Mouse (Mus musculus) cerebellum, adult 9-11 months (tissue): ENCODE data around the gene Fam192a.

ENCODE experiments used
- DNase-seq: peaks from one replicate; pipeline ENCODE4 v3.0.0; 2022

Fam192a gene

DNA sequence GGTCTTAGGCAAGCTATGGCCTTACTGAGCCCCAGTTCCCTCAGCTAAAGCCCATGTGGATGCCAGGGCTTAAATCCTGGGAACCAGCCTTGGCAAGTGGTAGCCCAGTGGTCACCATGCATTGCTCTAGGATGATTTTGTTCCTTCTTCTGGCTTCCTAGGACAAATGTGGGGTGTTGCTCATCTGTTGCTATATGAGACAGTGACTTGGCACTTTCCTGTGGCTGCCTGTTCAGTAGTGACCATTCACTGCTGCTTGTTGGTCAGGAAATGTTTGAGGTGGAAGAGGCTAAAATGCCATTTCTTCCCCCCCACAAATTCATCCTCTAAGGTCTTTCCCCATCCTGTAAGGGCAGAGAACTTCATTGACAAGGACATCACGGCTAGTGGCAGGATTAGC, 32.4 kb downstream of the Fam192a start:
- DNase-seq, result no peak

DNA sequence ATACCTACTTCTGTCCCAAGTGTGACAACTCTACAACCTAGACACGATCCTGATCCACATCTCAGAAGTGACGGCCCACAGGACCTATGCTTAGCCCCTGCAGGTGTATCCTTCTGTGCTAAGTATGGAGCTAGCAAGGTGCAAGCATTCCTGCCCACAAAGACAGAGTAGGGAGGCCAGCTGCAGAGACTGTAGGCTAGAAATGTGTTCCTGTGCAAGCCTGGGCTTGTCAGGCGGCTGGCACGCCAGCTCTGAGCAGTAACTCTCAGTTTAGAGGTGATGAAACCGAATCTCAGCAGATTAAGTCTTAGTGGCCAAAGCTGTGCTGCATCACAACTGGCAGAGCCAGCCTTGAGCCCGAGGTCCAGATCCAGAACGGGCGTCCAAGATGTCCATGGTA, 33.7 kb downstream of the Fam192a start:
- DNase-seq, result no peak

DNA sequence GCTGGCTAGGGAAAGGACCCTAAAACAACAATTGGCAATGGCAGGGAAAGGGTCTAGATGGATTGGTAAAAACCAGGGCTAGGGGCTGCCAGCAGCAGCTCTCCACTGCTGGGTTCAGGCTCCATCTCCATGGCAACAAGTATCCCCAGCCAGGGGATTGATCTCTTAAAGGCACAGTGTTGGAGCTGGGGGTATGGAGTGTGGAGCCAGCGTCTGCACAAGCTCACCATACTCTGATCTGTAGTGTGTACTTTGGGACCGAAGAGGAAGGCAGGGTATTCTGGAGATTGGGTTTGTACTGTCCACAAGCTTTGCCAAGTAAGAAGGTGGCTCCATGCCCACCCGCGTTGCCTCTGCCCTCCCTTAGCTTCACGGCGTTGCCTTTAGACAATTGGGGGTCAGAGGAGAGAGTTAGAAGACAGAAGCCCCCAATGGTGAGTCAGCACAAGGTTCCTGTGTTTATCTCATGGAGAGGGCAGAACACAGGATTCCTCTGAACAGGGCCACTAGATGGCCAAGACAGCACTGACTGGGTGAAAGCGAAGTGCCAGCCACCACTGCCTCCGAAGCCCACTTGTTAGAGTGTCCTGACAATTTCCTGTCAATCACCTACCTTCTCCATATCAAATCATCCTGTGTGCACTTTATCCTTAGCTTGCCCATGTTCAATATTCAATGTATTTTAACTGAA, 34.5 kb downstream of the Fam192a start:
- no peak for DNase-seq

DNA sequence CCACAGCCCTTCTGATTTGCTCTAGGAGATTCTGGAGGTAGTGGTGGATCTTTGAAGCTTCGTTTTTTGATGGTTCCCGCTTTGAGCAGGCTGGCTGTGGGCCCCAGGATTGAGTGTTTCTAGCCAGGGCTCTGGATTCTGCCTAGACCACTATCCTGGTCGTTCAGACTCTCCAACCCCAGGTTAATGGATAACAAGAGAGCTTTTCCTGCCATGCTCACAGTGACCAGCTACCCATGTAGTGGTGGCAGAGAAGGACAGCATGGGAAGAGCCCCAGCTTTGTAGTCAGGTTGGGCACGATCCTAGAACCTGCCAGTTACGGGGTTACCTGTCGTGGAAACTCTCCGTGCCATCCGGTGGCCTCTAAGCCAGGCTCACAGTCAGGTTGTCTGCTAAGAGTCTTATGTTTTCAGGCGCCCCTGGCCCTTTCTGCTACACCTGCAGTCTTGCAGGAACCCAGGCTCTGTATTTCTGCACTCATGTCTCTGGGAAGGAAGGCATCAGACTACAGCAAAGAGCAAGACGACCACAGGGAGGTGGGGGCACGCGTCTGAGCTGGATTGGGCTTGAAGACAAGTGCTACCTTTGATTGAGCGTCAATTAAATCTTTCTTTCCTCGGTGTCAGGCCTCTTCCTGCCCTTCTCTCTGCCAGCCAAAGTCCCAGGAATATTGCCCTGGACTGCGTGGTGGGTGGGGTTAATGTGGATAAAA, 35.2 kb downstream of the Fam192a start:
- no peak for DNase-seq

DNA sequence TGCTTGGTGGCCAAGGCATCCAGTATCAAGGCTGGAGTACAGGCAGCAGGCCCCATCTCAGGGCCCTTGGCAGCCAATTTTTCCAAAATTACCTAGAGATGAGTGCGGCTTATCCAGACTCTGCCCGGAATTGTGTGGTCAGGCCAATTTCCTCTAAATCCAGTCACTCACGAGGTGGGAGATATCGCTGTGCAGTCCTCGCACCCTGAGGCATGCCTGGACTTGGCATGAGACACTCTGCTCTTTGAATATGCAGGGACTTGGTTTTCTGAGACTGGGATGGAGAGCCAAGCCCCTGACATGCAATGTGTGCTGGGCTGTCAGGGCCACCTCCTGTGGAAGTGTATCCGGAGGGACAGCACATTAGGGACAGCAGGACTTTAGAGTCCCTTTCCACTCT, 35.8 kb downstream of the Fam192a start:
- no peak for DNase-seq

DNA sequence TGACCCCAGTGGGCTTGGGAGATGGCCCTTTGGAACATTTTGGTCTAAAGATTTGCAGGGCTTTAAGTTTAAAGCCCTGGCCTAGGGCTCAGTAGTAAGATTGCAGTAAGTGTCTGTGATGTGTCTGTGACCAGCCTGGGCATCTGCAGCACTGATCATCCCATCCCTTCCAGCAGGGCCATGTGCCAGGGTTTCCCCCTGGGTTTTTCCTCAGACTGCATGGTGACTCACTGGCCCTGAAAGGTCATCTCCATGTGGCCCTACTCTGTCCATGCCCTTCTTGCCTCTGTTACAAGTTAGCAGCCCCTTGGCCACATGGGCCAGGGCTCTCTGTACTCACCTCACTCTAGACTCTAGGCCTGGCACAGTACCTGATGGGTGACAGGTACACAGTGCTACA, 37.4 kb downstream of the Fam192a start:
- no peak for DNase-seq

DNA sequence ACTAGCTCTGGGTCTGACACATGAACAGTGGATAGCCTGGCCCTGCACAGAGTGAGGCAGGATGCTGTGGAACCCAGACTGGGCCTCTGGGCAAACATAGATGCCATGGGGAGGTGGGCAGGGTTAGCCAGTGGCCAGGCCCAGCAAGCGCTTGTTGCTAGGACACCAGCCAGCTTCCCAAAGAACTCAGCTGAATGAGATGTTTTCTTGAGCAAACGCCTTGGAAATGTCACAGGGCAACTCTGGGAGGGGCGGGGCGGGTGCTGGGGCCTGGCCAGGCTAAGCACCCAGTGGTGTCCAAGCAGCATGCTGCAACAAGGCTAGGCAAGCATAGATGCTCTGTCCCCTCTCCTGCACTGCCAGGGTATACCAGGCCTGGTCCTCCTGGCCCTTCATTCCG, 40.5 kb downstream of the Fam192a start:
- peak; percentile 33 for DNase-seq

DNA sequence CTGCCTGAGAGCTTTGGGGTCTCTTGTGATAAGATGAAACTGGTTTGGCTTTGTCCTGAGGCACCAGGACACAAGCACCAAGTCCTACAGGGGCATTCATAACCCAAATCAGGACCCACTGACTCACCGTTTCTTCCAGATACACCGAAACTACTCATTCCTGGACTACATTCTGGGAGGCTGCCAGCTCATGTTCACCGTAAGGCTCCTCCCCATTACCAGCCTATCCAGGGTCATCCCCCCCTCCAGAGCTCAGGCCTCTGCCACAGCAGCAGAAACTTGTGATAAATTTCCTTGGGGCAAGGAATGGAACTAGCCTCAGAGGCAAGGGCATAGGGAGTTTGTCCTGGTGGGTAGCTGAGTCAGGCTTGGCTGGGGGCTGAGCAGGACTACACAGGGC, 44.5 kb downstream of the Fam192a start:
- DNase-seq, result no peak

DNA sequence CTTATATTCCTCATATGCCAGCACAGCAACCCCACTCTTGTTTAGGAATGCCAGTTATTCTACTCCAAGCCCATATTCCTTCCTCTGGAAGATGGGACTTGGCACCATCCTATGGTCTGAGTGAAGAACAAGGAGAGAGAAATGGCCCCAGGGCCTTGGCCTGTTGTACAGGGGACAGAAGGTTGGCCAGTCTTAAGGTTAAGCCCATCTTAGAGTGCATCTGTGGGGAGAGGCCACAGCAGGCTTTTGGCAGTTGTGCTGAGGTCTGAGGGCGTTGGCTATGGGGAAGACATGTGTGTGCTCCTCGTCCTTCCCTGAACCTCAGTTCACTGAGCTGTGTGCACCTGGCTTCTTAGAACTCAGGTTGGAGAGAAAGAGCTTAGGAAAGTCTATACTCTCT, 49.1 kb downstream of the Fam192a start:
- no peak for DNase-seq

DNA sequence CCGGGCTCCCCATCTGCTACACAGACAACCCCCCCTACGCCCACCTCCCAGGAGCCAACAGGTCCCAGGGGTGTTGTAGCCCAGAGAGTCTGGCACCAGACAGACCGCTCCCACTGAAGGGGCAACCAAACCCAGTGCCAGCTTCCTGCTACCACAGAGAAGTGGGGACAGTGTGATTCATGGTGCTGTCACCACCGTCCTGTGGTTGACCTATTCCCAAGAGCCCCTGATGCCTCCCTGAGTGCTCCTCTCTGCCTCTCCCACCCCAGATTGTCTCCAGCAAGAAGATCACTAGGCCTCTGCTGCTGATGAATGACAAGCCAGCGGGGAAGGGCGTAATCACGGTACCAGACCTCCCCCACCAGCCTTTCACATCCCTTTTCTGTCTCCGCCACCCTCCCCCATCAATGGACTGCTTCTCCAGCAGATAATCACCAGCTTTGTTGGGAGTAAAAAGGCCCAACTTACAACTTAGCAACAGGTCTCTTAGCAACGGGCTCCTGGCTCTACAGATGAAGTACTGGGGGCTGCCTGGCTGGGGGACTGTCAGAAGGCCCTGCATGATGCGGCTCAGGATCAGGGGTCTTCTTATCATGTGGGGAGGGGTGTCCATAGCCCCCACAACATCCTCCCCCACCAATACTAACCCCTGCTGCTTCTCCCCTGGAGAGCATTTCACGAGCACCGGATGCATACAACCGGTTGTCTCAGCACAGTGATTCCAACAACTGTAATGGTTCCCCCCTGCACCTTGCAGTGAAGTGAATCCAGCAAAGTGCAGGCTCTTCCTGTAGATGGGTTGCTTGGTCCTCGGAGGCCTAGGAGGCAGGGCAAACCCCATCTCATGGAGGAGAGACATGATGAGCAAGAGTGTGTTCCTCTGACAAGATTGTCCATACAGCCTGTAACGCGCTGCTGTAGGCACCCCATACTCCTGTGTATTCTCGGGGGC, 50.0 kb downstream of the Fam192a start:
- peak; percentile 42 for DNase-seq

DNA sequence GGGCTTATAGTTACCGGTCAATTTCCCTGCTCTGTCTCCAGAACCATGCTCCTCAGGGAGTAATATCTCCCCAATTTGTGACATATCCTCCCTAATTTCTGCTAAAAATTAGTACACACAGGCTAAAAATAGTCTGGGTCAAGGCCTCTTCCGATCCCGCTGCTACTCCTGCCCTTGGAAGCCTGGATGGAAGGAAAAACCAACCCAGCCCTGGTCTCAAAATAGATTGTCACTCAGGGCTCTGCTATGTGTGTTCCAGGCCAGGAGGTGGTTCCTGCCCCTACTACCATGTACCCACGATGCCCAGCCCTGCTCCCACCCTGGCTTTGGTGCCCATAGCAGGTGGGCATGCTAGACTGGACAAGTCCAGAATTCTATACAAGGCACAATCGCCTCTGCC, 51.8 kb downstream of the Fam192a start:
- no peak for DNase-seq

DNA sequence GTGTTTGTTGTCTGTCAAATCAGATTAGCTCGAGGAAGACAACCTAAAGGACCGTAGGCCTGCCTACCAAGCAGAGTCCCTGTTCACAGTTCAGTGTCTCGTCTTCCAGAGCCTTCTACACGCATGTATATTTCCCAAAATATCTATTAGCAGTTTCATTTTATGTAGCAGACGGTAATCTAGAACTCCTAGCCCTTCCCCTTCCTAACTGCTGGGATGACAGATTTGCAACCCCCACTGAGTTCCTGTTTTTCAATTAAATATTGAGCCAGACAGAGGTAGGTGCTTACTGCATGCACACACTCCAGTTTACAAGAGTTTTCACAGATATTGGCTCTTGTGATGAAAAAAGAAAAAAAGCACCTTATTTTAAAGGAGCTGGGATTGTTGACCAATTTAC, 52.3 kb downstream of the Fam192a start:
- no peak for DNase-seq

DNA sequence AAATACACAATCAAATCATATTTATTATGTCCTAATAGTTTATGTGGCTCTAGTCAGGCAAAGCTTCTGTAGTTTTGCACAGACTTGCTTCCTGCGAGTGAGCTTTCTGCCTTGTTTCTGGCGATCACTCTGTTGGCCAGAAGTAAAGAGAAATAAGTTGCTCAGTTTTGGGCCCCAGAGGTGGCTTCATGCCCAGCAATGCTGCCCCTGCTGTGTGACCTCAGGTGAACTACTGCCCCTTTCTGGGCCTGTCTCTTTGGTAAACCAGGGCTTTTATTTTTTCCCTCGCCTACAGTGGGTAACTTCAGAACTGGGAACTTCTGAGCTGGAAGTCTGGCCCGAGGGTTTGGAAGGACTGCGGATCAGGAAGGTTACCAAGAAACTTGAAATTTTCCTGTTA, 52.8 kb downstream of the Fam192a start:
- no peak for DNase-seq

DNA sequence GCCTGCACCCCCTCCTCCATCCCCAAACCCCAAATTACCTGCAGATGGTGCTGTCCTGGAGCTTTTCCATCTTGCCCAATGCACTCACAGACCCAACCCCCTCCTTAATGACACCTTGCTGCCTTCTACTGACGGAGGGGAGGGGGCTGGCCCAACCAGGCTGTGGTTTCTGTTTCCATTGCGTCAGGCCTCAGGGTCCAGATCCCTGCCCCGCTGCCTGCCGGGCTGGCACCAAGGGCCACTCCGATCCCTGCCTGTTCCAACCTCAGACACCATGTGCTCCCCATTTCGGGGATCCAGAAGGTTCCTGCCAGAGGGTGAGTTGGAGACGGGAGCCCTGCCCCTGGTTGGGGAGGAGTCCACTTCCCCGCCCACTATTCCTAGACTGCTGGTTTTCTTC, 57.8 kb downstream of the Fam192a start:
- no peak for DNase-seq

DNA sequence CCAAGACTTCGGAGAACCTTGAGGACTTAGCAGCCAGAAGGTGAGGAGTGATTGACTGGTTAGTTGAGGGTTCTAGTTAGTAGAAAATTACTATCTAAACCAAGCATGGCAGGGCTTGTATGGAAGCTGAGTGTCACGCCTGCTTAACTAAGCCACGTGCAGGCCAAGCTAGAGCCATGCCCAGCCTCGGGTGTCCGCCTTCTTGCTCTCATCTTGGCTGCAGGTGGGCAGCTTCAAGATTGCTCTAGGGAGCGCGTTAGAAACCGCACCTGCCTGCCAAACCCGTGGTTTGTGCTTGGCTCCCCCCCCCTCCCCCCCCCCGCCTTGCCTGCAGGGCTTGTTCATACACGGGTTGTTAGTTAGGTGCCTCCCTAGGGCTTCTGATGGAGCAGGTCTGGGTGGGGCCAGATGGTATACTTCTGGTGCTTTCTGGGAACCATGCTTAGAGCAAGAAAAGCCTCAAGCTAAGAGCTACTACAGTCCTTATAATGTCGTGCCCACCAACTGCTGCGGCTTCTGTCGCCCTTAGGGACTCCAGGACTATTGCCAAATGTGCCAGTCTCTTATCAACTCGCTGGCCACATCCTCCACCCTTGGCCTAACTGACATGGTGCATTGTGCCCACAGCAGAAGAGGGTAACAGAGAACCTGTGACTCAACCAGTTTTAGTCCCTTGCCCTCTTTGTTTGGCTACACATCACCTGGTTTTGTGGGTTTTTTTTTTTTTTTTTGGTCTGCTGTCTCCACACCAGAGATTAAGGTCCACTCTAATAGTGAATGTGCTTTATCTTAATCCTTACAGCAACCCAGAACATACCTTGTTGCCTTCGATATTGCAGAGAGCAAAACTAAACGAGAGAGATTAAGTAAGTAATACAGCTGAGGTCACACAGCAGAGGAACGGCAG, 60.7 kb downstream of the Fam192a start:
- no peak for DNase-seq

DNA sequence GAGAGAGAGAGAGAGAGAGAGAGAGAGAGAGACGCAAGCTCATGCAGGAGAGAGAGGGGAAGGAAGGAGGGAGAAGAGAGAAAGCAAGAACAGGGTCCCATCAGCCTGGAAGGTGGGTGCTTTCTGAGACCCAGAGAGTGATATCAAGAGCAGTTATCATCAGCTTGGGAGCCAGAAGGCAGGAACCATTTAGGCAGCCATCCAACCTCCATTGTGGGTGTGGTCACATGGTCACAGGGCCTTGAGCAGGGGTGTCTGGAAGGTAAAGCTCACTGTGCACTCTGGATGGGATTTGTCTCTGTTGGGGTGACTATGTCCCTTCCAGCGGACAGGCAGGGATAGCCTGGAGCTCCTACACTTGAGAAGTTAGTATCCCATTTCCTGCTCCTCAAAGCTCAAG, 61.8 kb downstream of the Fam192a start:
- DNase-seq, result no peak

DNA sequence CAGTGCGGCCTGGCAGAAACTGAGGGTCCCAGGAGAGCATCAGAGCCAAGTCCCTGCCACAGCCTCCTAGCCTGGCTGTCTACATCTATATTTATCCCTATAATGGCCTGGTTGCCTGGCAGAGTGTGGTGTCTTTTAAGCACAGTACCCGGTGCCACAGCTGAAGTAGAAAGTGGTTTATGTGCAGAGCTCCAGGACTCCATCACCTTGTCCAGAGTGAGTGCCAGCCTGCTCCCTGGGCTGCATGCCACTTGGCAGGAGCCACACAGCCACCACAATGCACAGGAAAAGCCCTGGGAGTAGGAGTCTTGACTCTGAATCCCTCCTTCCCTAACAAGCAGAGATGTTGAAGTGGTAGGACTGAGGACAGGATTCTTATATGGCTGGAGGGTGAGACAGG, 64.3 kb downstream of the Fam192a start:
- DNase-seq, result no peak

DNA sequence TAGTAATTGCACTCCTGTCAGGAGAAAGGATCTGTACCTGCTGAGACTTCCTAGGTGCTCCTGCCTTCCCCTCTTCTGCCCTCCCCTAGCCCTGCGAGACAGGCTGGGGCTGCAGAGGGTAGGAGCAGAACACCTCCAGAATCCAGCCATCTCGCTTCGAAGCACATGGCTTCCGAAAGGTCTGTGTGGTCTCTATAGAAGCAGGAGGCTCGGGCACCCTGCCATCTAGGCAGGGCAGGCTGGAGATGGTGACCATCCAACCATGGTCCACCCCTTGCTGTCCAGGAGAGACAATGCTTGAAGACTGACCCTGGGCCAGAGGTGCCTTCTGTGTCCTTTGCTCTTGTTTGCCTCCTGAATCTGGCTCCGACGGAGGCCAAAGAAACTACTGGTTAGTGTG, 66.2 kb downstream of the Fam192a start:
- no peak for DNase-seq

DNA sequence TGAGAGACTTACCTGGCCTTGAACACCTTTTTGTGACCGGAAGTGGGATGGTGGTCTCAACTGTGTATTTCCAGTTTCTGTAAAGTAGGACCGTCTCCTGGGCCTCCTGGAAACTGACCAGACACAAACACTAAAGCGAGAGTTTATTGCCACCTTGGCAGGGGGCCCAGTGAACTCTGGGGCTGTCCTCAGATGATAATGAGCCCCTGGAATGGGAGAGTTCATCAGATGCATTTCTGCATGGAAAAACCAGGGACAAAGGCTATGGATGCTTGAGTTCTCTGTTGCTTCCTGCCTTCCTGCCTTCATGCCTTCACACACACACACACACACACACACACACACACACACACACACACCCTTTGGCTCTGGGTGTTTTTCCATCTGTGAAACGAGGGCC, 67.2 kb downstream of the Fam192a start:
- no peak for DNase-seq

DNA sequence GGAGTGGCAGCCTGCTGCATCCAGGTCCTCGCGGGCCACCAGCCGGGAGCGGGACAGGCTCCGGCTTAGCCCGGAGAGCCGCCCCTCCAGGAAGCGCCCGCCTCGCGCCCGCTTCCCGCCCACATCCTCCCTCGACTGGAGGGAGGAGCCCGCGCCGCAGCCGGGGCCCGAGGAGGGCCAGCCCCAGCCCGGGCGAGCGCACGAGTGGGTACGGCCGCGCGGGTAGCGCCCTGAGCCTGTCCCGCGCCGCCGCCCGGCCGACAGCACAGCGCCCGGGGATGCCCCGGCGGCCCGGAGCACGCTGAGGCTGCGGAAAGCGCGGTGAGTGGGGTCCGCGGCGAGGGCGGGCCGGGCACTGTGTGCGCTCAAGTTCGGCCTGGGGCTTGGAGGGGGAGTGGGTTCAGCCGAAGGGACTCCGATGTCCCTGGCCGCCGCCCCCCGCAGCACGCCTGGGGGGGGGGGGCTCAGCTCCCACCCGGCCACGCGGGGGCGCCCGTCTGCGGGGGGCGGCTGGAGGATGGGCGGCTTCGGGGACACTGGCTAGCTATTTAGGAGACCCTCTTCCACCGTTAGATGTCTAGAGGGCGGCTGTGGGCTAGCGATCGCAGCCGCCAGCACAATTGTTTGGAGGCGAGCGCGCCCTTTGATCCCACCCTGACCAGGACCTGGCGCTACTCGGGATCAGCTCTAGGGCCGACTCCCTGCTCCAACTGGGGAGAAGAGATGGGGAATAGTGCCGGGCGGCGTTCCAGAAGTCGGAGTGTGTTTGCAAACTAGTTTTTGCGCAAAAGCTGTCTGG, 68.7 kb downstream of the Fam192a start, which contains the start of gene Cpne2:
Cpne2 (plus strand) TSS at position 118 of the 799 bp plus-strand sequence.
- no peak for DNase-seq

DNA sequence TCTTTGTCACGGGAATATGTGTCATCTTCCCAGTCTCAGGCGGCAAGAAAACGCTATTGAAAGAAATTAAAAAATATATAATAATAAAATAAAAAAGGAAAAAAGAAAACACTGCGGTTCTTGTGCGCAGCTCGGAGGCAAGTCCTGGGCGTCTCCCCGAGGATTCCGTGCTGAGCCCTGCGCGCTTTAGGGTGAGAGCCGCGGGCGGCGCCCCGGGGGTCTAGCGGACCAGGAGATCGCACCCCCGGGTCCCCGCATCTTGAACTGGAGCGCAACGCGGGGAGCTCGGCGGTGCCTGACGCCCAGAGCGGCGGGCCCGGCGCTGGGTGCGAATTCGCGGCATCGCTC, 69.3 kb downstream of the Fam192a start:
- DNase-seq, result no peak

DNA sequence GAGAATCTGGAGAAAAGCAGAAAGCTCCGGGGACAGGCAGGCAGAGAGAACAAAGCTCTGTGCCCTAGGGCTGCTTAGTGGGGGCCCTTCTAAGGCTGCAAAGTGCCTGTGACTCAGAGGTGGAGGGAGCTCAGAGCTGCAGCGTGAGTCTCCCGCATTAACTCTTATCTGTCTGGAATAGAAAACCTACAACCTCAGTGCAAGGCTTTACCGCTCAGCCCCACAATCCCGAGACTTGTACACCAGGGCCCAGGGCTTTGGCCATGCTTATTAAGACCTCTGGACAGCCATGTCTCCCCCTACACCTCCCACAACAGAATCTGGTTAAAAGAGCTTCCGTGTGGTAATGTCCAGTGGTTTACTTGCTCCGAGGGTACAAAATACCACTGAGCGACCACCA, 69.8 kb downstream of the Fam192a start:
- DNase-seq, result no peak
